Comparison of ENCODE assay signal across 7 mouse cellular contexts in the genomic region with DNA sequence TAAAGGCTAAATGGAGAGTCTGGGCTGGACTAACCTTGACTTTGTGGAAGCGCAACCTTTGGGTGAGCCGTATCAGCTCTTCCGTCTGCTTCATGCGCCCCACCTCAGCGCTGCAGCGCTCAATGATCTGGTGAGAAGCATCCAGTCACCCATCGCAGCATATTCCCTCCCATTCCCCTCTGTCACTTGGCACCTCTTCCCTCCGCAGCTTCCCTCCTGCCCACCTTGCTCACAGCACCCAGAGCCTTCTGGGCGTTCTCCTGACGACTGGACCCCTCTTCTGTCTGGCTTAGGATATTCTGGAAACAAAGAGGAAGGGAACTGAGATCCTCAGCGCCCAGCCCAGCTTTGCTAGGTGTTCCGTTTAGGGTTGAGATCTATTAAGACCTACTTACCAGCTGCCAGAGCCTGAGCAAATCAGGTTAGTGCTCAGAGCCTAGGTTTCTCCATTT. TPM values are rescaled to one million over a fixed set of nuclear protein-coding genes. Genes with fewer than 3 reads are reported as not detected.
DNase-seq lines count a peak whose midpoint lies in the region; ATAC-seq and TF ChIP-seq lines count a peak whose summit lies in the region.

No protein-coding gene starts in this region.

- H3K36me3 ChIP-seq in stomach, embryonic 14.5 days (ENCODE audit: control insufficient read depth, insufficient read depth, low read length): no peaks in the 10 kb centered on the region
- H3K36me3 ChIP-seq in stomach, postnatal 0 days (ENCODE audit: control insufficient read depth, insufficient read depth, low read length): no peaks in the 10 kb centered on the region
- H3K36me3 ChIP-seq in forebrain, embryonic 10.5 days (replicated peaks): no peaks in the 10 kb centered on the region; the same call in 1 of the 2 replicates
- H3K36me3 ChIP-seq in midbrain, embryonic 11.5 days (ENCODE audit: control insufficient read depth, insufficient read depth, low read length): no peaks in the 10 kb centered on the region

- no peak for TF ChIP-seq EP300 in stomach, postnatal 0 days (optimal IDR thresholded peaks at IDR 0.05)

- TF ChIP-seq CTCF in stomach, postnatal 0 days (IDR thresholded peaks at IDR 0.05; ENCODE audit: low read depth): no peak

- peak overlapping the region; percentile 31; the same call in 1 of the 2 replicates for H3K4me2 ChIP-seq in stomach, embryonic 14.5 days (replicated peaks; ENCODE audit: low read depth, low read length)
- no peak overlapping the region for H3K4me2 ChIP-seq in stomach, postnatal 0 days (replicated peaks; ENCODE audit: low read depth)
- H3K4me2 ChIP-seq in midbrain, embryonic 11.5 days: peak overlapping the region; percentile 18; the same call in 1 of the 2 replicates

- DNase-seq in stomach, postnatal 0 days (ENCODE audit: low spot score): no peak
- DNase-seq in forebrain, embryonic 10.5 days (ENCODE audit: extremely low spot score, low spot score): peak; percentile 23
- DNase-seq in midbrain, embryonic 11.5 days (ENCODE audit: low spot score, missing footprints): peak; percentile 87
- DNase-seq in urinary bladder, adult 18-20 months (ENCODE audit: low spot score in 2 of 2): no peak
- DNase-seq in lung, postnatal 36 days: no peak

- H3K27ac ChIP-seq in stomach, embryonic 14.5 days (ENCODE audit: low read length): no peak overlapping the region
- H3K27ac ChIP-seq in stomach, postnatal 0 days (replicated peaks): no peak overlapping the region
- H3K27ac ChIP-seq in forebrain, embryonic 10.5 days: no peak overlapping the region
- no peak overlapping the region for H3K27ac ChIP-seq in midbrain, embryonic 11.5 days (ENCODE audit: low read depth, low read length)

- no peaks in the 10 kb centered on the region for H3K9me3 ChIP-seq in stomach, embryonic 14.5 days (ENCODE audit: control insufficient read depth, low read depth, low read length)
- no peaks in the 10 kb centered on the region for H3K9me3 ChIP-seq in stomach, postnatal 0 days (ENCODE audit: control insufficient read depth, low read length)
- H3K9me3 ChIP-seq in forebrain, embryonic 10.5 days: no peaks in the 10 kb centered on the region
- H3K9me3 ChIP-seq in midbrain, embryonic 11.5 days (ENCODE audit: control insufficient read depth, low read length): no peaks in the 10 kb centered on the region

- ATAC-seq in stomach, embryonic 14.5 days (ENCODE audit: insufficient number of reproducible peaks, insufficient read depth, low FRiP score, low read depth): no peak
- ATAC-seq in stomach, postnatal 0 days (ENCODE audit: low FRiP score, low TSS enrichment): no peak
- ATAC-seq in midbrain, embryonic 11.5 days (ENCODE audit: low FRiP score): no peak
- no peak for ATAC-seq in erythroid progenitor cell, adult 5-6 weeks (replicated peaks; ENCODE audit: low FRiP score, poor library complexity, severe bottlenecking)

- 0 out of 2 replicates have a peak, but pooled peaks cover 8% of the 10 kb centered on the region for H3K4me1 ChIP-seq in stomach, embryonic 14.5 days (ENCODE audit: control insufficient read depth, insufficient read depth, low read length)
- no peaks in the 10 kb centered on the region for H3K4me1 ChIP-seq in stomach, postnatal 0 days (replicated peaks; ENCODE audit: control insufficient read depth, insufficient read depth)
- peaks cover 12% of the 10 kb centered on the region for H3K4me1 ChIP-seq in forebrain, embryonic 10.5 days
- no peaks in the 10 kb centered on the region for H3K4me1 ChIP-seq in midbrain, embryonic 11.5 days (ENCODE audit: control insufficient read depth, insufficient read depth, low read length)

- H3K9ac ChIP-seq in stomach, embryonic 14.5 days (replicated peaks; ENCODE audit: low read depth, low read length): no peak overlapping the region
- no peak overlapping the region for H3K9ac ChIP-seq in stomach, postnatal 0 days (ENCODE audit: low read length)
- H3K9ac ChIP-seq in midbrain, embryonic 11.5 days (ENCODE audit: low read length): peak overlapping the region; percentile 32; the same call in 1 of the 2 replicates

- peak overlapping the region; percentile 17; the same call in 1 of the 2 replicates for H3K4me3 ChIP-seq in stomach, embryonic 14.5 days (ENCODE audit: low read depth, low read length)
- H3K4me3 ChIP-seq in stomach, postnatal 0 days (ENCODE audit: low read depth, low read length): no peak overlapping the region
- peak overlapping the region; percentile 29 for H3K4me3 ChIP-seq in forebrain, embryonic 10.5 days
- no peak overlapping the region for H3K4me3 ChIP-seq in midbrain, embryonic 11.5 days (ENCODE audit: low read depth, low read length)

- H3K27me3 ChIP-seq in stomach, embryonic 14.5 days (ENCODE audit: control insufficient read depth, insufficient read depth, low read length): no peaks in the 10 kb centered on the region
- H3K27me3 ChIP-seq in stomach, postnatal 0 days (ENCODE audit: control insufficient read depth, insufficient read depth, low read length): no peaks in the 10 kb centered on the region
- H3K27me3 ChIP-seq in forebrain, embryonic 10.5 days (ENCODE audit: poor library complexity, severe bottlenecking): peaks cover 56% of the 10 kb centered on the region
- H3K27me3 ChIP-seq in midbrain, embryonic 11.5 days (ENCODE audit: control insufficient read depth, insufficient read depth, low read length): peaks cover 4% of the 10 kb centered on the region; the same call in 1 of the 2 replicates

- WGBS in stomach, embryonic 14.5 days: 6% methylated on average over 12 of the region's 12 CpGs
- 10% methylated on average over 12 of the region's 12 CpGs for WGBS in stomach, postnatal 0 days
- 7% methylated on average over 12 of the region's 12 CpGs for WGBS in forebrain, embryonic 10.5 days
- 6% methylated on average over 12 of the region's 12 CpGs for WGBS in midbrain, embryonic 11.5 days

RNA-seq across cellular contexts. Expression of a gene that starts 9.7 kb away (rescaled TPM):
- 10.9 and 13.0 TPM in 2 replicates for polyA plus RNA-seq in stomach, embryonic 14.5 days (2014; fragmentation: Nextera tagmentation; extraction: Ambion mirVana)
- 2.8 and 3.0 TPM in 2 replicates for polyA plus RNA-seq in stomach, postnatal 0 days (2015; fragmentation: Nextera tagmentation; extraction: Ambion mirVana)
- polyA plus RNA-seq in forebrain, embryonic 10.5 days (2016; fragmentation: Nextera tagmentation; extraction: Ambion mirVana): 6.7 and 6.8 TPM in 2 replicates
- 3.7 and 4.2 TPM in 2 replicates for polyA plus RNA-seq in midbrain, embryonic 11.5 days (2014; fragmentation: Nextera tagmentation; extraction: Ambion mirVana)
- total RNA-seq in erythroid progenitor cell, adult 5-6 weeks (2015; ENCODE audit: low replicate concordance): not detected in 2 replicates
- not detected in 2 replicates for total RNA-seq in erythroid progenitor cell, adult 5-6 weeks (2017; ENCODE audit: low replicate concordance)

RNA-seq across cellular contexts. Expression of a gene that starts 20.4 kb away (rescaled TPM):
- polyA plus RNA-seq in stomach, embryonic 14.5 days (2014; fragmentation: Nextera tagmentation; extraction: Ambion mirVana): 4.1 and 5.4 TPM in 2 replicates
- polyA plus RNA-seq in stomach, postnatal 0 days (2015; fragmentation: Nextera tagmentation; extraction: Ambion mirVana): 4.9 and 5.8 TPM in 2 replicates
- 1.9 and 2.1 TPM in 2 replicates for polyA plus RNA-seq in forebrain, embryonic 10.5 days (2016; fragmentation: Nextera tagmentation; extraction: Ambion mirVana)
- polyA plus RNA-seq in midbrain, embryonic 11.5 days (2014; fragmentation: Nextera tagmentation; extraction: Ambion mirVana): 1.1 and 1.2 TPM in 2 replicates
- 3.8 TPM in 1 of 2 replicates, not detected in the other for total RNA-seq in erythroid progenitor cell, adult 5-6 weeks (2015; ENCODE audit: low replicate concordance)
- total RNA-seq in erythroid progenitor cell, adult 5-6 weeks (2017; ENCODE audit: low replicate concordance): 0.26 TPM in 1 of 2 replicates, not detected in the other

RNA-seq across cellular contexts. Expression of a gene that starts 20.7 kb away (rescaled TPM):
- 0.55 TPM in 1 of 2 replicates, not detected in the other for polyA plus RNA-seq in stomach, embryonic 14.5 days (2014; fragmentation: Nextera tagmentation; extraction: Ambion mirVana)
- polyA plus RNA-seq in stomach, postnatal 0 days (2015; fragmentation: Nextera tagmentation; extraction: Ambion mirVana): 0.22 TPM in 1 of 2 replicates, not detected in the other
- polyA plus RNA-seq in forebrain, embryonic 10.5 days (2016; fragmentation: Nextera tagmentation; extraction: Ambion mirVana): not detected in 2 replicates
- polyA plus RNA-seq in midbrain, embryonic 11.5 days (2014; fragmentation: Nextera tagmentation; extraction: Ambion mirVana): not detected in 2 replicates
- total RNA-seq in erythroid progenitor cell, adult 5-6 weeks (2015; ENCODE audit: low replicate concordance): not detected in 2 replicates
- not detected in 2 replicates for total RNA-seq in erythroid progenitor cell, adult 5-6 weeks (2017; ENCODE audit: low replicate concordance)

RNA-seq across cellular contexts. Expression of a gene that starts 27.4 kb away (rescaled TPM):
- polyA plus RNA-seq in stomach, embryonic 14.5 days (2014; fragmentation: Nextera tagmentation; extraction: Ambion mirVana): 58.9 and 63.6 TPM in 2 replicates
- 34.8 and 35.1 TPM in 2 replicates for polyA plus RNA-seq in stomach, postnatal 0 days (2015; fragmentation: Nextera tagmentation; extraction: Ambion mirVana)
- 90.7 and 97.5 TPM in 2 replicates for polyA plus RNA-seq in forebrain, embryonic 10.5 days (2016; fragmentation: Nextera tagmentation; extraction: Ambion mirVana)
- polyA plus RNA-seq in midbrain, embryonic 11.5 days (2014; fragmentation: Nextera tagmentation; extraction: Ambion mirVana): 54.5 and 55.3 TPM in 2 replicates
- total RNA-seq in erythroid progenitor cell, adult 5-6 weeks (2015; ENCODE audit: low replicate concordance): 6.8 and 13.4 TPM in 2 replicates
- total RNA-seq in erythroid progenitor cell, adult 5-6 weeks (2017; ENCODE audit: low replicate concordance): 2.7 TPM in 2 replicates

RNA-seq across cellular contexts. Expression of a gene that starts 46.2 kb away (rescaled TPM):
- polyA plus RNA-seq in stomach, embryonic 14.5 days (2014; fragmentation: Nextera tagmentation; extraction: Ambion mirVana): 1,222 and 1,288 TPM in 2 replicates
- polyA plus RNA-seq in stomach, postnatal 0 days (2015; fragmentation: Nextera tagmentation; extraction: Ambion mirVana): 856 and 899 TPM in 2 replicates
- polyA plus RNA-seq in forebrain, embryonic 10.5 days (2016; fragmentation: Nextera tagmentation; extraction: Ambion mirVana): 1,077 and 1,081 TPM in 2 replicates
- 841 and 881 TPM in 2 replicates for polyA plus RNA-seq in midbrain, embryonic 11.5 days (2014; fragmentation: Nextera tagmentation; extraction: Ambion mirVana)
- total RNA-seq in erythroid progenitor cell, adult 5-6 weeks (2015; ENCODE audit: low replicate concordance): 896 and 989 TPM in 2 replicates
- total RNA-seq in erythroid progenitor cell, adult 5-6 weeks (2017; ENCODE audit: low replicate concordance): 751 and 992 TPM in 2 replicates

Comparison
In these comparisons a context has a peak if more than half of its experiments do, and no peak if none do; other contexts are left out.
1. H3K4me3 ChIP-seq: peak in stomach, embryonic 14.5 days (single experiment) and forebrain, embryonic 10.5 days (single experiment); none in stomach, postnatal 0 days (single experiment) and midbrain, embryonic 11.5 days (single experiment).
2. DNase-seq: peak in forebrain, embryonic 10.5 days (single experiment) and midbrain, embryonic 11.5 days (single experiment); none in stomach, postnatal 0 days (single experiment), urinary bladder, adult 18-20 months (0 of 2) and lung, postnatal 36 days (single experiment).